Mouse (Mus musculus) kidney, adult 18-20 months (tissue): ENCODE data around the gene Tmem219.
A peak's percentile ranks its signal among the peaks of the same experiment; 100 is the strongest.

Source experiments
- DNase-seq: peaks from one replicate; pipeline ENCODE4 v3.0.0; 2021

Gene Tmem219

GRCm38 (mm10) chr7:126922624-126923060, at the start of gene Tmem219:
Gene Tmem219 (minus strand): TSS chr7:126922917.
- DNase-seq = peak; percentile 85

DNA sequence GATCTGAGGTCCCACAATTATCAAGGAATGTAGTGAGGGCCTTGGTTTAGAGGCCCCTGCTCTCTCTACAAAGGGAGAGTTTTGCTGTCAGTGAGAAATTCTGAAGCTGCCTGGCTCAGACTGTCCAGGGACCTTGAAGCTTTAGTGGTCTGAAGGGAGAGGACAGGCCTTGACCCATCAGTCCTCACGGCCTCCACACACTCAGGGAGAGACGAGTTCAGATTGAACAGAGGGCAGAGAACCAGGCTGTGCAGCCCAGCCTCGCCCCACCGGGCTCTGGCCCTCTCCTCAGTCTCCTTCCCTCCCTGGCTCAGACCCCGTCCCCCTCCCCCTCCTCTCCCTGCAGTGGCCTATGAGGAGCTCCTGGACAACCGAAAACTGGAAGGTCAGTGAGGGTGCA, 44.6 kb upstream of the Tmem219 start:
- DNase-seq = no peak

DNA sequence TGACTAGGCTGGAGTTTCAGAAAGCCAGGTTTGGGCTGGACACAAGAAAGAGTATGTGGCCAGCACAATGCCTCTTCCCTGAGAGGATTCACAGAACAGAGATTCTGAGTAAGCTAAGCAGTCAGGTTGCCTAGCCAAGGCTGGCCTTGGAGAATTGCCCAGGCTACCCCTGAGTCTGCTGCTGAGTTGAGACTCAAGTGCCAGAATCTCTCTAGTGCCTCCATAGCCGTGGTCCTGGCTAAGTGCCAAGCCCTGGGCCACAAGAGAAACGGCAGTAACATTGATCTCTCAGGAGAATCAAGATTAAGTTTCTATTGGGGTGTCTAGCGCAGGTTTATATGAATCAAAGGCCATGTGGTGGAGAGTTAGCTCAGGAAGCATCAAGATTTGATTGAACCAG, 42.9 kb upstream of the Tmem219 start:
- DNase-seq = no peak

DNA sequence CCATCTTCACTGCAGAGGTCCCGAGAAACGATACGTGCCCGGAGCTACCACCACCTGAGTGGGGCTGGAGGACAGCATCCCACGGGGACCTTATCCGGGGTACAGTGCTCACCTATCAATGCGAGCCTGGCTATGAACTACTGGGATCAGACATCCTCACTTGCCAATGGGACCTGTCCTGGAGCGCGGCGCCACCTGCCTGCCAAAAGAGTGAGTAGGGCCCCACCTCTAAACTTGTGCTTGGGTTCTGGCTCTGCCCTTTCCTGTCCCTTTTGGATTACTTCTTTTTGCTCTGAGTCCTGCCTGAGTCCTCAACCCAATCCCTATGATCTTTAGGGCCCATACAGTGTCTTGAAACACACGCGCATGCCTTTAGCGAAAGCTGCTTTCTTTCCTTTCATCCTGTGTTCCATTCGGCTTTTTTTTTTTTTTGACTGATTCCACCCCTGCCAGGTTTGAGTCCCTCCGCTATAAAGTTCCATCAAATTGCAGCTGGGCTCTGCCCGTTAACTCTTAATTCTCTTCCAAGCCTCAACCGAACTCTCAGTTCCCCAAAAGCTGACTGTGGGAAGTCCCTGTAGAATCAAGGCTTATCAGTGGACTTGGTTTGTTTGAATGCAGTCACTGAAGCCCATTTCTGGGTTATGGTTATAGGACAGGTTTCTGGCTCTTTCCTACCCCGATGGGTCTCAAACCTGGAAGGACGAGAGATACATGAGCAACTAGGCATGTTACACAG, 41.0 kb upstream of the Tmem219 start:
- DNase-seq = peak; percentile 74

DNA sequence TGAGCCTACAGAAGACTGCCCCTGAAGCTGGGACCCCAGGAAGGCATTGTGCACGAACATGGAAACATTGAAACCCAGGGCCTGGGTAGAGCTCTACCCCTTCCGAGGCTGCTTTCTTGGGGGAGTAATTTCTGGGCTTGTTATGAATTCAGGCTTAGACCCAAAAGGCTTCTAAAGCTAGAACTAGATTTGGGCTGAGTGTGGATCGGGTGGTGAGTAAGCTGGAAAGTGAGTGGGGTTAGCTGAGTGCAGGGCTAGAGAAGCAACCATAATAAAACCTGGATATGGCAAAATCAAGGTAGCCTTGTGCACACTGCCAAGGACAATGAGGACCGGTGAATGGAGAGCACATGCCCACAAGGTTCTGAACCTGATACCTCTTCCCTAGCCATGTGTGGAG, 39.2 kb upstream of the Tmem219 start:
- no peak for DNase-seq

DNA sequence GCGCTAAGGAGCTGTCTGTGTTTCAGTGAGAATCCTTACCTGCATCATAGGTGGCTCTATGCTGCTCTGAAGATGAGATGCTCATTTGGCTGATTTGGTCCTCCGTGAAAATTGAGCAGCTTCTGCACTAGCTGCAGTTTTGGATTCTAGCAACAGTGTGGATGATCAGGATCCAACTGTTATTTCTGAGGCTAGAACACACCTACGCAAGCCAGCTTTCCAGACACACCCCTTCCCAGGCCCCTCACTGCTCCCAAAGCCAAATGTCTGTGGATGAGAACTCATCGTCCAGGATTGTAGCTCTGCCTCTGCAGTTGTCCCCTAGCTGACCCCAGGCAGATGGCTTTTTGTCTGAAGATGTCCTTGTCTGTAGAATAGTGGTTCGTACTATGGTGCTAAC, 38.4 kb upstream of the Tmem219 start:
- DNase-seq = no peak

DNA sequence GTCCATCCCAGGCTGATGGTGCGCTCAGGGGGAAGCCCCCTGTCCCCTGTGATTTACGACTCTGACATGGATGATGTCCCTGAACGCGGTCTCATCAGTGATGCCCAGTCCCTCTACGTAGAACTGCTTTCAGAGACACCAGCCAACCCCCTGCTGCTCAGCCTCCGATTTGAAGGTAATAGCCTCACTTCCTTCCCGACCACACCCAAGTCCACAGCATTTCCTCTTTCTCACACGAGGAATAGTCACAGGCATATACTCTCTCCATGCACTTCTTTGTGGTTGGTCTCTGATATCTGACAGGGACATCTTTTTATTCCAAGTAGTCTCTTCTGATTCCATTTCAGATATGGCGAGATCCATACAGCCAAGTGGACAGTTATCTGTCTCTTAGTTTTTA, 37.1 kb upstream of the Tmem219 start:
- no peak for DNase-seq

- DNase-seq = no peak
These were observed 32.4 kb upstream of the Tmem219 start for GRCm38 (mm10) chr7:126955125-126955524.

- DNase-seq = no peak
These were observed 29.9 kb upstream of the Tmem219 start for GRCm38 (mm10) chr7:126952646-126953045.

DNA sequence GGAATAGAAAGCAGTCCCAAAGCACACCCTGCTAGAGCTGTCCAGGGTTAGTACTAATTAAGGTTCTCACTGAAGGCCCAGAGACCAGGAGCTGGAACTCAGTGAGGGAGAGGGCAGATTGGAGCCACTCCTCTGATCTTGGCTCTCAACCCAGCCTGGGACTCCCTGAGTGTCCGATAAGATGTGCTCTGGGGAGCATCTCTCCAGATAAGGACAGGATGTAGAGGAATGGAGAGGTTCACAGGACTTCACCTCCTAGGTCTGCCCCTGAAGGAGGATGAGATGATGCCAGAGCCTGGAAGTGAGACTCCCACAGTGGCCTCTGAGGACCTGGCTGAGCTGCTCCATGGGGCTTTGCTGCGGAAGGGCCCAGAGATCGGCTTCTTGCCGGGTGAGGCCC, 29.0 kb upstream of the Tmem219 start:
- DNase-seq = no peak

- DNase-seq = no peak
These were observed 28.2 kb upstream of the Tmem219 start for GRCm38 (mm10) chr7:126950647-126951615.

GRCm38 (mm10) chr7:126949793-126950646, 27.3 kb upstream of the Tmem219 start, which contains the start of gene Sez6l2:
Gene Sez6l2 (plus strand): TSS chr7:126950563.
- peak; percentile 90 for DNase-seq

DNA sequence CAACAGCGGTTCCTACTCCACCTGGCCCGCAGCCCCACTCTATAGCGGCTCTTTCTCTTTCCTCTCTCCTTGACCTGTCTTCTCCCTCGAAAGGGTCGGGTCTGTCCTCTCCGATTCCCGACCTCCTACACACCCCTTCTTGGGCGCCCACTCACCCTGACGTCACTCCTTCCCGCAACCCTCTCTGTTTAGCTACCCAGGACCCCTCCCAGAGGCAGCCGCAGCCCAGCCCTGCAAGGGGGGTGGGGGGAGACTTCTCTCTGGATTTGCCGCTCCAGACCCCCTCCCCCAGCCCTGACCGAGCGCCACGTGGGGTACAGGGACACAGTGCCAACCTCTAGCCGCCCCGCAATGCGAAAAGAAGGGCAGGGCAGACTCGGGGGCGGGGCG, 26.7 kb upstream of the Tmem219 start, which contains the start of gene Asphd1:
Asphd1 (minus strand) TSS at position 180 of the 390 bp plus-strand sequence.
- no peak for DNase-seq

GRCm38 (mm10) chr7:126948626-126949025, 25.9 kb upstream of the Tmem219 start:
- no peak for DNase-seq

DNA sequence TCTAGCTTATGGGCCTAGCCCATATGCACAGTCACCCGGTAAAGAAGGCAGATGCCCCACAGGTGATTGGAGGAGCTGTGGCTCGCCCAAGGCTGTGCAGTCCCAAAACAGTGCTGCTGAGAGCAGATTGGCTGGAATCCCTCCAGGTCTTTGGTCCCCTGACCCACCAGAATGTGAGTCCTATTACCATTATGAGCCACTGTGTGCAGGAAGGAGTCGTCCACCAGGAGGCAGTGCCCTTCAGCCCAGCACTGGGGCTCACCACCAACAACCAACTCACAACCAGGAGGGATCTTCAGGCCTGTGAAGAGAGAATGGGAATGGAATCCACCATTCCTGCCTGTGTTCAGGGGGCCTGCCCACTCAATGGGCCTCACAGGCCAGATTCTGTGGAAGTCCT, 23.8 kb upstream of the Tmem219 start:
- peak; percentile 30 for DNase-seq

DNA sequence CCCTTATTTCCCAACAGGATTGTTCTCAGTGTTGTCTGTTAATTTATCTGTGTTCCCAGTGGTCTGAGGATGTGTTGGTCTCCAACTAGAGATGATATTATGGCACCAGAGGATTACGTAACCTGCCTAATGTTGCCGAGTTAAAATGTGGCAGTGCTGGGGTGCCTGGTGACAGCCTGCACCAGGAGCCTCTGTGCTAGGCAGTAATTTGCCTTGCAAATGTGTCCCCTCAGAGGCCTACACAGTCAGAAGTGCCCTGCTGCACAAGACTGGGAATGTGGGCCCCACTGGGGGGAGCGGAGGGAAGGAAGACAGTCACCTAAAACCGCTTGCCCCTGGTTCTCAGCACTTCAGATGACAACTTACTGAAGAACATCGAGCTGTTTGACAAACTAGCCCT, 19.1 kb upstream of the Tmem219 start:
- DNase-seq = no peak

- DNase-seq = no peak
These were observed 18.5 kb upstream of the Tmem219 start for GRCm38 (mm10) chr7:126941171-126941570.

- DNase-seq = no peak
These were observed 9.9 kb upstream of the Tmem219 start for GRCm38 (mm10) chr7:126932652-126933051.

DNA sequence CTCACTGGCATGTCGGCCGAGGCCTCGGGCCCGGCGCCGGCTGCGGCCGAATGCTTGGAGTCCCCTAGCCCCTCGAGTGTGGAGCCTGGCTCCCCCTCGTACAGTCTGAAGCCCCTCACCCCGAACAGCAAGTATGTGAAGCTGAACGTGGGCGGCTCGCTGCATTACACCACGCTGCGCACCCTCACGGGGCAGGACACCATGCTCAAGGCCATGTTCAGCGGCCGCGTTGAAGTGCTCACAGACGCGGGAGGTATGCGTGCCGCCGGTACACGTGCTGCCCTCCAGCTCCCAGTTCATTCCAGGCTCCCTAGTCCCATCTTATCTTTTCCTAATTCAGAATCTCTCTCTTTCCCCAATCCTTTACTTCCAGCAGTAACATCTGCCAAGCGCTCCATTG, 6.3 kb upstream of the Tmem219 start:
- no peak for DNase-seq

DNA sequence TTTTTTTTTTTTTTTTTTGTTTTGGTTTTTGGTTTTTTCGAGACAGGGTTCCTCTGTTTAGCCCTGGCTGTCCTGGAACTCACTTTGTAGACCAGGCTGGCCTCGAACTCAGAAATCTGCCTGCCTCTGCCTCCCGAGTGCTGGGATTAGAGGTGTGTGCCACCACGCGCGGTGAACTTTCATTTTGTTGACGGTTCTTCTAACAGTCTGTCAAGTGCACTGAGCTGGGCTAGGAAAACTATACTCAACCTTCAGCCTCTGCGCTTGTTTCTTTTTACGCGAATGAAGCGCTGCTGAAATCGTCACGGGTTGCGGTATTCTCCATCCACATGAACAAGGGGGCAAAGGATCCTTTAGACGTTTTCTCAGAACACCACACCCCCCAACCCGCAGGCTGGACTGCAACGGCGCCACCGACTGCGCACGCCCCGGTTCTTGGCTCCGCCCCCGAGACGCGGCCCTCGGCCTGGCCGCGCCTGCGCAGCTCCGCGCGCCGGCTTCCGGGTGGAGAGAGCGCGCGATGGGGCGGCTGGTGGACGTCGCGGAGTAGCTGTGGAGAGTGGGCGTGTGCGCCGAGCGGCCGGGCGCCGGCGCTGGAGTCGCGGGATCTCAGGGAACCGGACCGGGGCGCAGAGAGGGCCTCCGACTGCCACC, 5.8 kb upstream of the Tmem219 start, which contains the start of gene Kctd13:
Kctd13 (plus strand) TSS at position 496 of the 654 bp plus-strand sequence.
- peak; percentile 94 for DNase-seq

- DNase-seq = no peak
These were observed 3.6 kb upstream of the Tmem219 start for GRCm38 (mm10) chr7:126926299-126926698.

- no peak for DNase-seq
These were observed 1.3 kb upstream of the Tmem219 start for GRCm38 (mm10) chr7:126923999-126924398.
